Mouse (Mus musculus): ENCODE measurements around the gene Rmnd5b. TPM values are rescaled to one million over a fixed set of nuclear protein-coding genes. Genes with fewer than 3 reads are reported as not detected.
A peak's percentile ranks its signal among the peaks of the same experiment; 100 is the strongest.
"Not testable (repeated sequence)": the region's sequence is repeated elsewhere in the genome, so short reads cannot be mapped to it uniquely, and the experiment has no call there.

The Rmnd5b gene
- polyA plus RNA-seq, 2 experiments from 2014 or later: 33.3 to 38.6 TPM

DNA sequence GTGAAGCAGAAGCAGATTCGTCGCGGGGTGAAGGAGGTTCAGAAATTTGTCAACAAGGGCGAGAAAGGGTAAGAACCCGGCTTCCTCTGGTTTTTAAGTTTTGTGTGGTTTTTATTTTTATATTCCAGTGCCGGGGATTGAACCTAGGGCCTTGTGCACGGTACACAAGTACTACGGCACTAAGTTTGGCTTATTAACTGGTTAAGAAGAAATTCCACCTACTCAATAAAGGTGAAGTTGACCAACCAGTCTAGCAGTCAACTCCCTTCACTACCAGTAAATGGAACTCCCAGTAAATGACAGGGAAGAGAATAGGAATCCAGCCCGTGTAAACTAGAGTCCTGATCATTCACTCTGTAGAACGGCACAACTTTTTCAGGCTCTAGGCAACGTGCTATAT is 15.6 kb downstream of the Rmnd5b start:
- peak; percentile 1 for ATAC-seq

DNA sequence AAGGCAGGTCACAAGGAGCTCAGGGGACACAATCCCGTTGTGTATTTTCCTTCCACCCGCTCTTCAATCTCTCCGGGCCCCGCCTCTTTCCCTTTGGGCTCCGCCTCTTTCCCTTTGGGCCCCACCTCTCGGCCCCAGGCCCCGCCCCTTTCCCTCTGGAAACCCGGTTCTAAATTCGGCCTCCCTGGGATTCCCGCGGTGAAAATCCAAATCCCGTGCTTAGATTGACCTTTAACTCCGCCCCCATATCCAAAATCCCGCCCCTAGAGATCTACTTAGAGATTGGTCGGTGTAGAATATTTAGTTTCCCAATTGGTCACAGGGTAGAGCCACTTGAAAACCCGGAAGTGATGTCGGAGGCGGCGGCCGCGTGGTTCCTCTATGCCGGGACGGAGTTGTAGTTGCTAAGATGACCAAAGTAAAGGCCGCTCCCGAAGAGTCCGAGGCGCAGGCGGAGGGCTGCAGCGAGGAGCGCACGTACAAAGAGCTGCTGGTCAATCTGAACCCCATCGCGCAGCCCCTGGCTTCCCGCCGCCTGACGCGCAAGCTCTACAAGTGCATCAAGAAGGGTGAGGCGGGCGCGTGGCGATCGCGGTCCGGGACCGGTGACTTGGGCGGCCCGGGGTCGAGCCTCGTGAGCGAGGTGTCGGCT is 16.2 kb downstream of the Rmnd5b start, which contains the start of gene Nhp2:
TSS of gene Nhp2 (plus strand) at position 327 of the 652 bp plus-strand sequence.
- ATAC-seq: peak; percentile 87

- ATAC-seq: no peak
These were observed 16.7 kb downstream of the Rmnd5b start for GRCm38 (mm10) chr11:51618894-51619408.

GRCm38 (mm10) chr11:51617693-51618092 is 18.0 kb downstream of the Rmnd5b start:
- no peak for ATAC-seq

DNA sequence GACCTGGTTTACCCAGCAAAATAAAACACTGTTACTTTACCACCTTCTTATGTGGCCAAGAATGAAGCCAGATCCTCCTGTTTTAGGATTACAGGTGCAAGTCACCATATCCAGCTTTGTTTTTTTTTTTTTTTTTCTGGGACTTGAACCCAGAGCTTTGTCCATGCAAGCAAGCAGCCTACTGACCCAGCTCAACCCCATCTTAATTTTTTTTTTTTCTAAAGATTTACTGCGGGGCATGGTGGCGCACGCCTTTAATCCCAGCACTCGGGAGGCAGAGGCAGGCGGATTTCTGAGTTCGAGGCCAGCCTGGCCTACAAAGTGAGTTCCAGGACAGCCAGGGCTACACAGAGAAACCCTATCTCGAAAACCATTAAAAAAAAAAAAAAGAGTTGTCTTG is 19.6 kb downstream of the Rmnd5b start:
- not testable (repeated sequence) for ATAC-seq

GRCm38 (mm10) chr11:51615601-51616000 is 20.1 kb downstream of the Rmnd5b start:
- peak; percentile 67 for ATAC-seq

- ATAC-seq: no peak
These were observed 20.6 kb downstream of the Rmnd5b start for GRCm38 (mm10) chr11:51615129-51615528.

GRCm38 (mm10) chr11:51614256-51614655 is 21.4 kb downstream of the Rmnd5b start:
- ATAC-seq: no peak

- not testable (repeated sequence) for ATAC-seq
These were observed 25.8 kb downstream of the Rmnd5b start for GRCm38 (mm10) chr11:51609940-51610339.

DNA sequence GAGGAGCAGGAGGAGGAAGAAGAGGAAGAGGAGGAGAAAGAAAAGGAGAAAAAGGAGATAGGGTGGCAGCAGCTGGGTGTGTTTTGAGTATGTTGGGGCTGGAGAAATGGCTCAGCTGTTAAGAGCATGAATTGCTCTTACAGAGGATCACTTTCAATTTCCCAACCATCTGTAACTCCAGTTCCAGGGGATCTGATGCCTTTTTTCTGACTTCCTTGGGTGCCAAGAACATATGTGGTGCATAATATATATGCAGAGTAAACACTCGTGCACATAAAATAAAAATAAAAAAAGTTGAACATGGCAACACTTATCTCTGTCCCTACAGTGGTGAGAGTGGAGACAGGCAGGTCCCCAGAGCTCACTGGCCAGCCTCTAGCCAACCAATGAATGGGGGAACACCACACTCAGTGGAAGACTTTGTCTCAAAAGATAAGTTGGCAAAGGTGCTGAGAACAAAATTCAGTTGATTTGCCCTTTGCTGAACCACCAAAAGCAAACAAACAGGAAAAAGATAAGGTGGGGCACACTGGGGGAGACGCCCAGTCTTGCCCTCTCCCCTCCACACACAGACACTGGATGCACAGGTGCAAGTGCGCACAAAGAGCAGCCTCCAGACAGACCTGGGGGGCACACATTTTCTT is 26.3 kb downstream of the Rmnd5b start:
- no peak for ATAC-seq

- ATAC-seq: peak; percentile 1
These were observed 28.5 kb downstream of the Rmnd5b start for GRCm38 (mm10) chr11:51607096-51607738.

GRCm38 (mm10) chr11:51606447-51607095 is 29.1 kb downstream of the Rmnd5b start, which contains the start of gene Hnrnpab:
Hnrnpab (minus strand) TSS chr11:51606847.
- peak; percentile 78 for ATAC-seq

- ATAC-seq: peak; percentile 74
These were observed 29.9 kb downstream of the Rmnd5b start for GRCm38 (mm10) chr11:51605602-51606446.

DNA sequence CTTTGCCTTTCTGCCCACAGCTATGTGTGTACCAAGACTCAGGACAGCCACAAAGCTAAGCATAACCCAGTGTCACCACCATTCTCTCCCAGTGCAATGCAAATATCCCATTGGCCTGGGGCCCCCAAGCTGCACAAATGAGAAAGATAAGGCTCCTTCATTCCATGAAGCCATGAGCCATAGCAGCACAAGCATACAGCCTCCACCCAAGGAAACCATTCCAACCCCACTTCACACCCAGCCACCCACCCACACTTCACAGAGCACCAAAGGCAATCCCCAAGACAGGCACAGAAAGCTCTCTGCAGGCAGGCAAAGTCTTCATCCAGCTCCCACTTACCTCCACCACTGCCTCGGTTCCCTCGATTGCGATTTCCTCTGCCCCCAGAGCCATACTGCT is 33.4 kb downstream of the Rmnd5b start:
- ATAC-seq: no peak

DNA sequence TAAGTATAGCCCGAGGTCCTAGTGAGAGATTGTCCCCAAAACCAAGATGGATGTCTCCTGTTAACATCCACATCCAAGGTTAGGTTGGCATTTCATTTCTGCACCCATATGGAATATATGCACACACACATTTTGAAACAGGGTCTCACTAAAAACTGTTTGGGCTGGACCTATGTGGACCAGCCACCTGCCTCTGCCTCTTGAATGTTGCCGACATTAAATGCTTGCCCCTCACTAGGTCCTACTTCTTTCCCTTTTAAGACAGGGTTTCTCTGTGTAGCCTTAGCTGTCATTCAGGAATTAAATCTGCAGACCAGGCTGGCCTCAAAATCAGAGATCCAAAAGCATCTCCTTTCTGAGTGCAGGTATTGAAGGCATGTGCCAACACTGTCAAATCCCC is 38.1 kb downstream of the Rmnd5b start:
- no peak for ATAC-seq

DNA sequence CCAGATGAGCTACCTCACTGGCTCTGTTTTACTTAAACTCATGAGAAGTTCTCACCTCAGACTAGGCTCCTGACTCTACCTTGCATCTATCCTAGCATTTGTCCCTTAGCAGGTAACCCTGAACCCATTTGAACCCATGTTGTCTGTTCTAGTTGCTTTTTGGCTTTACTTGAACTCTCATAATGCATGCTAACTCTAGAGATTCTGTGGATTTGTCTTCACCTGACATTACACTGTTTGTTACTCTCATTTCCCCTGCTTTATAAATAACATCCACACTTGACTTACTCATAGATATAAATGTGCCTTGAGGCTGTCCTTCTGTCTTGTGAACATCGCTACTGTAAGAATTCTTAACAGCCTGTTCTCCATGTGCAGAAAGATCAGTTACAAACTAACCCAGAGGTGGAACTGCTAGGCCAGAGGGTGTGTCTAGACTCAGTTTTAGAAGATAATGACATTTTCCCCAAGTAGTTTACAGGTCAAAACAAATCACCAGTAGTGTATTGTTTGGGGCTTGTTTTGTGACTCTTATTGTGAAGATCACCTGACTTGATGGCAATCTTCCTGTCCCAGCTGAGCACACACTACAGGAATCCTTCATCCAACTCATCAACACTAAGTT is 40.1 kb downstream of the Rmnd5b start:
- no peak for ATAC-seq

- no peak for ATAC-seq
These were observed 40.9 kb downstream of the Rmnd5b start for GRCm38 (mm10) chr11:51594715-51595350.

DNA sequence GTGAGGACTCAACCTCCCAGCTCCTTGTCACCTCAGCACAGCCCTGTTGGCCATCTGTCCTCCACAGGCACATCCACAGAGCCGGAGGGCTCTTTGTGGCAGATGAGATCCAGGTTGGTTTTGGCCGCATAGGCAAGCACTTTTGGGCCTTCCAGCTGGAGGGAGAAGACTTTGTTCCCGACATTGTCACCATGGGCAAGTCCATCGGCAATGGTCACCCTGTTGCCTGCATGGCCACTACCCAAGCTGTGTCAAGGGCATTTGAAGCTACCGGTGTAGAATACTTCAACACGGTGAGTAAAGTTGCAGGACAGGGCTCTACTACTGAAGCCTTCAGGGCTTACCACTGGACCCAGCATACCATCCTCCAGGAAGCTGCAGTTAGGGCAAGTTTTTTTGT is 41.8 kb downstream of the Rmnd5b start:
- no peak for ATAC-seq

GRCm38 (mm10) chr11:51593368-51593767 is 42.3 kb downstream of the Rmnd5b start:
- ATAC-seq: no peak

DNA sequence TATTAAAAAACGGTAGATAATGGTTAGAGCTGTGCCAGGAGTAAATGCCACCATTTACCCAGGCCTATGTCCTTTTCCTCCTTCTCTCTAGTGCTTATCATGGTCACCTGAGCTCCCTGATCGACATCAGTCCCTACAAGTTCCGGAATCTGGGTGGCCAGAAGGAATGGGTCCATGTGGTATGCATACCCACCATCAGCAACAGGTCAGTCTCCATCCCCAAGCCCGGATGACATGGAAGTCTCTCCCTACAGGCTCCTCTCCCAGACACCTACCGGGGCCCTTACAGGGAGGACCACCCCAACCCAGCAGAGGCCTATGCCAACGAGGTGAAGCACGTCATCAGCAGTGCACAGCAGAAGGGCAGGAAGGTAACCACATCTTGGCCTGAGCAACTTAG is 43.8 kb downstream of the Rmnd5b start:
- no peak for ATAC-seq

DNA sequence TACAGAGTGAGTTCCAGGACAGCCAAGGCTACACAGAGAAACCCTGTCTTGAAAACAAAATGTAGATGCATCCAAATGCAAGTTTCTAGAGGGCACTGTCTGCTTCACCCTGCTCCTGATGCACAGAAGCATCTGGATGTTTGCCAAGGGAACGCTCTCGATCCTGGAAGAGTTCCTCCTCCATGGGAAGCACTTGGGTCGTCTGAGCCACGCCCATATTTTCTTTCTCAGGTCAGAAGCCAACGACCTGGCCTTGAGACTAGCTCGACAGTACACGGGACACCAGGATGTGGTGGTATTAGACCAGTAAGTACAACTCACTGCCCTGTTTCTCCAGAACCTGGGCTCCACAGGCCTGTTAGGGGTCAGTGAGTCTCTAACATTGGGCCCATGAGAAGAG is 44.5 kb downstream of the Rmnd5b start:
- no peak for ATAC-seq
